Mouse (Mus musculus) cerebellum, adult 2 months (tissue): Measurements from ENCODE around the gene Lhb.
"Not testable (repeated sequence)": the region's sequence is repeated elsewhere in the genome, so short reads cannot be mapped to it uniquely, and the experiment has no call there.

ENCODE experiments used
- CTCF ChIP-seq: fragments of 200-500 bp; IDR thresholded peaks from 2 replicates; pipeline ENCODE4 v1.5.1; 2011; ENCODE audit warnings: low read depth, mild to moderate bottlenecking, control low read depth, low read length, moderate library complexity, borderline replicate concordance; ENCODE audit not compliant: insufficient read depth
- POLR2A ChIP-seq: fragments of 200-500 bp; IDR thresholded peaks from 2 replicates; pipeline ENCODE4 v1.6.1; 2011; ENCODE audit warnings: low read length, control low read depth, borderline replicate concordance; ENCODE audit not compliant: insufficient read depth

- 0 out of 2 replicates have a peak, but pooled peaks have one; percentile 5 for TF ChIP-seq CTCF
- TF ChIP-seq POLR2A = not testable (repeated sequence)
Observed at GRCm38 (mm10) chr7:45396337-45396775, 24.3 kb upstream of the Lhb start.
